Mouse (Mus musculus): ENCODE results near the gene Rab17. TPM values are rescaled to one million over a fixed set of nuclear protein-coding genes. Genes with fewer than 3 reads are reported as not detected.
A peak's percentile ranks its signal among the peaks of the same experiment; 100 is the strongest.

The Rab17 gene
- polyA plus RNA-seq, 1 experiment = 34.4 TPM

- H3K4me3 ChIP-seq (ENCODE audit: insufficient read depth, low read depth, low read length) = no peak overlapping the region
- H3K27ac ChIP-seq (ENCODE audit: insufficient read depth, low read depth, low read length) = no peak overlapping the region
- H3K4me1 ChIP-seq (ENCODE audit: control insufficient read depth, insufficient read depth, low read length) = peaks cover 8% of the 10 kb centered on the region
- H3K27me3 ChIP-seq (replicated peaks; ENCODE audit: control insufficient read depth, insufficient read depth, low read length) = no peaks in the 10 kb centered on the region
- no peaks in the 10 kb centered on the region for H3K36me3 ChIP-seq (ENCODE audit: control insufficient read depth, insufficient read depth, low read length)
- WGBS = 63% methylated on average over 6 of the region's 6 CpGs
- no peak for TF ChIP-seq CTCF (conservative IDR thresholded peaks at IDR 0.05; ENCODE audit: insufficient read depth, insufficient read length, low read depth, low read length)
- no peak for TF ChIP-seq POLR2A (IDR thresholded peaks at IDR 0.05; ENCODE audit: low read depth, low read length)
- DNase-seq = no peak
Measured at GRCm38 (mm10) chr1:90917509-90917908, 52.0 kb downstream of the Rab17 start.

- Histone ChIP-seq H3K36me3 (ENCODE audit: control insufficient read depth, insufficient read depth, low read length) (no peaks in the 10 kb centered on the region), H3K4me3 (ENCODE audit: insufficient read depth, low read depth, low read length) (peak within 1 kb of the TSS; percentile 49), H3K4me1 (ENCODE audit: control insufficient read depth, insufficient read depth, low read length) (peaks cover 11% of the 10 kb centered on the region), H3K27me3 (replicated peaks; ENCODE audit: control insufficient read depth, insufficient read depth, low read length) (no peaks in the 10 kb centered on the region), H3K27ac (ENCODE audit: insufficient read depth, low read depth, low read length) (peak within 1 kb of the TSS; percentile 34; the same call in 1 of the 2 replicates)
- TF ChIP-seq CTCF (conservative IDR thresholded peaks at IDR 0.05; ENCODE audit: insufficient read depth, insufficient read length, low read depth, low read length) (no peak), POLR2A (IDR thresholded peaks at IDR 0.05; ENCODE audit: low read depth, low read length) (no peak)
- WGBS = 10% methylated on average over 18 of the region's 18 CpGs
- DNase-seq = peak; percentile 81
Measured at GRCm38 (mm10) chr1:90914948-90915569, 54.4 kb downstream of the Rab17 start, which contains the start of gene Mlph. Mlph (plus strand) TSS chr1:90915085.

- no peak overlapping the region for H3K27ac ChIP-seq (ENCODE audit: insufficient read depth, low read depth, low read length)
- no peaks in the 10 kb centered on the region for H3K36me3 ChIP-seq (ENCODE audit: control insufficient read depth, insufficient read depth, low read length)
- no peaks in the 10 kb centered on the region for H3K27me3 ChIP-seq (replicated peaks; ENCODE audit: control insufficient read depth, insufficient read depth, low read length)
- no peak for DNase-seq
- TF ChIP-seq CTCF (conservative IDR thresholded peaks at IDR 0.05; ENCODE audit: insufficient read depth, insufficient read length, low read depth, low read length) (no peak), POLR2A (IDR thresholded peaks at IDR 0.05; ENCODE audit: low read depth, low read length) (no peak)
- H3K4me3 ChIP-seq (ENCODE audit: insufficient read depth, low read depth, low read length) = no peak overlapping the region
- peaks cover 16% of the 10 kb centered on the region for H3K4me1 ChIP-seq (ENCODE audit: control insufficient read depth, insufficient read depth, low read length)
- 68% methylated on average over 6 of the region's 6 CpGs for WGBS
Measured at GRCm38 (mm10) chr1:90913231-90913630, 56.2 kb downstream of the Rab17 start.

DNA sequence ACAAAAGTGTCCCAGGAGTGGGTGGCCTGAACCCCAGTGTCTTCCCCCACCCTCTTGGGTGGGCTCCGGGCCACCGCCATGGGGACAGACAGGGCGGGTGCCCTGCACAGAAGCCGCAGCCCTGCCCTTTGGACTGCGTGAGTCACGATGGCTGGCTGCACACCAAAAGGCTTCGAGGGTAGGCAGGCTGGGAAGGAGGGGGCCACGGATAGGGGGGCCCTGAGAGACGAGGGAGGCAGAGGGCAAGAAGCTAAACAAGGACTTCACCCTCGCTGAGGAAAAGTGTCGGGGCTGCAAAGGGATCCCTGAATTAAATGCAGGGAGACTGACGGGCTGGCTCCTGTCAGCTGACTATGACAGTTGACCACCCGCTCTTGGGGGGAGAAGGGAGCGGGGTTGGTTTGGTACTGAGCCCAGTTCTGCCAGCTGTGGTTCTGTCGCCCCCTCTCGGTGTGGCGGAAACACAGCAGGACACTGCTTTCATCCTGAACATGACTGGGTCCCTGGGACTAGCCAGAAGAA, 59.8 kb downstream of the Rab17 start:
- TF ChIP-seq CTCF (conservative IDR thresholded peaks at IDR 0.05; ENCODE audit: insufficient read depth, insufficient read length, low read depth, low read length) (peak; percentile 45; the same call in 1 of the 2 replicates), POLR2A (IDR thresholded peaks at IDR 0.05; ENCODE audit: low read depth, low read length) (no peak)
- peak; percentile 84 for DNase-seq
- no peaks in the 10 kb centered on the region for H3K36me3 ChIP-seq (ENCODE audit: control insufficient read depth, insufficient read depth, low read length)
- no peaks in the 10 kb centered on the region for H3K27me3 ChIP-seq (replicated peaks; ENCODE audit: control insufficient read depth, insufficient read depth, low read length)
- peaks cover 9% of the 10 kb centered on the region for H3K4me1 ChIP-seq (ENCODE audit: control insufficient read depth, insufficient read depth, low read length)
- no peak overlapping the region for H3K27ac ChIP-seq (ENCODE audit: insufficient read depth, low read depth, low read length)
- 14% methylated on average over 17 of the region's 17 CpGs for WGBS
- H3K4me3 ChIP-seq (ENCODE audit: insufficient read depth, low read depth, low read length) = peak overlapping the region; percentile 19

DNA sequence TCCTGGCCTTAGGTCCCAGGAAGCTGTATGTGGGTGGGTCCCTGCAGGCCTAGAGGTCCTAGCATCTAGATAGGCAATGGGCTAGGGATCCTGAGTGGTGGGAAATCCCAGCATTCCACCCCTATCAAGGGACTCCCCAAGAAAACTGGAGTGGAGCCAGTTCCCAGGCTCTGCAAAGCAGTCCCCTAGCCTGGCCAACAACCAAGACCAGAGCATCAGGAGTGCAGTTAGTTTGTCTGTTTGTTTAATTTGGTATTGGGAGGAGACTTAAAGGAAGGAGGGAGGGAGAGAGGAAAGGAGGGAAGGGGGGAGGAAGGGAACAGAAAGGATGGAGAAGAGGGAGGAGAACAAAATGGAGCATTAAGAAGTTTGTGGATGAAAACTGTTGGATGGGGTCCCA, 60.3 kb downstream of the Rab17 start:
- Histone ChIP-seq H3K36me3 (ENCODE audit: control insufficient read depth, insufficient read depth, low read length) (no peaks in the 10 kb centered on the region), H3K4me3 (ENCODE audit: insufficient read depth, low read depth, low read length) (no peak overlapping the region), H3K4me1 (ENCODE audit: control insufficient read depth, insufficient read depth, low read length) (peaks cover 8% of the 10 kb centered on the region), H3K27me3 (replicated peaks; ENCODE audit: control insufficient read depth, insufficient read depth, low read length) (no peaks in the 10 kb centered on the region), H3K27ac (ENCODE audit: insufficient read depth, low read depth, low read length) (no peak overlapping the region)
- peak; percentile 40 for DNase-seq
- TF ChIP-seq POLR2A (IDR thresholded peaks at IDR 0.05; ENCODE audit: low read depth, low read length) (no peak), CTCF (conservative IDR thresholded peaks at IDR 0.05; ENCODE audit: insufficient read depth, insufficient read length, low read depth, low read length) (no peak)

Other genes with a start within 250 kb of the Rab17 start
- 15.3 and 17.4 TPM in 2 replicates for gene Col6a3, start 125.7 kb downstream of the Rab17 start, polyA plus RNA-seq (2012; rRNA removed)
- gene Mlph, start 54.6 kb downstream of the Rab17 start, polyA plus RNA-seq (2012; rRNA removed) = 4.6 and 5.7 TPM in 2 replicates
- gene Prlh, start 16.6 kb downstream of the Rab17 start, polyA plus RNA-seq (2012; rRNA removed) = not detected in 2 replicates
- gene Lrrfip1, start 29.1 kb upstream of the Rab17 start, polyA plus RNA-seq (2012; rRNA removed) = 9.4 and 11.4 TPM in 2 replicates
- 0.01 TPM in 1 of 2 replicates, not detected in the other for gene Rbm44, start 175.4 kb upstream of the Rab17 start, polyA plus RNA-seq (2012; rRNA removed)
- 1.9 and 2.6 TPM in 2 replicates for gene Ramp1, start 210.2 kb upstream of the Rab17 start, polyA plus RNA-seq (2012; rRNA removed)